Mouse (Mus musculus) limb, embryonic 10.5 days (tissue): Measurements from ENCODE around the gene Hs3st3a1. TPM values are rescaled to one million over a fixed set of nuclear protein-coding genes. Genes with fewer than 3 reads are reported as not detected.

Experiments
- DNase-seq: peaks from one replicate; pipeline ENCODE4 v3.0.0-alpha.2; 2017; ENCODE audit warnings: low spot score
- H3K27ac ChIP-seq: fragments of 300-500 bp; sonication (generic); 2 replicates; pipeline ENCODE4 v1.5.1; 2016; ENCODE audit warnings: mild to moderate bottlenecking
- H3K27me3 ChIP-seq: fragments of 300-500 bp; sonication (generic); 2 replicates; pipeline ENCODE4 v1.6.1; 2016; ENCODE audit warnings: low read depth, mild to moderate bottlenecking; ENCODE audit not compliant: poor library complexity, severe bottlenecking
- H3K36me3 ChIP-seq: fragments of 300-500 bp; sonication (generic); 2 replicates; pipeline ENCODE4 v1.6.1; 2016; ENCODE audit warnings: mild to moderate bottlenecking, moderate library complexity
- H3K4me1 ChIP-seq: fragments of 300-500 bp; sonication (generic); 2 replicates; pipeline ENCODE4 v1.6.1; 2016
- H3K4me3 ChIP-seq: fragments of 300-500 bp; sonication (generic); 2 replicates; pipeline ENCODE4 v1.5.1; 2016; ENCODE audit warnings: mild to moderate bottlenecking, moderate library complexity
- H3K9me3 ChIP-seq: fragments of 300-500 bp; sonication (generic); replicated peaks from 2 replicates; pipeline ENCODE4 v1.6.1; 2016; ENCODE audit warnings: mild to moderate bottlenecking
- WGBS: fragments of 180-500 bp; shearing (Covaris S2); methylation state at CpG from one replicate; pipeline ENCODE4 v1.1.7; 2016; 5-methylcytosine and 5-hydroxymethylcytosine counted together
- polyA plus RNA-seq: library from polyadenylated mRNA; unstranded; fragments of >200 nt; fragmentation: Nextera tagmentation; extraction: Ambion mirVana; gene quantifications from 2 replicates; pipeline ENCODE4 v1.2.1, GENCODE M21; 2016

Gene Hs3st3a1
- polyA plus RNA-seq = 2.2 and 2.4 TPM in 2 replicates

- H3K27me3 ChIP-seq = peaks cover 19% of the 10 kb centered on the region; the same call in 1 of the 2 replicates
- H3K27ac ChIP-seq = peak within 1 kb of the TSS; percentile 95
- WGBS = under 1% methylated on average over 30 of the region's 36 CpGs
- H3K36me3 ChIP-seq = no peaks in the 10 kb centered on the region
- peak; percentile 84 for DNase-seq
- peak within 1 kb of the TSS; percentile 82 for H3K4me3 ChIP-seq
- H3K4me1 ChIP-seq = peaks cover 30% of the 10 kb centered on the region
- H3K9me3 ChIP-seq = no peaks in the 10 kb centered on the region
These were observed at the start of gene Hs3st3a1 for GRCm38 (mm10) chr11:64434611-64435545. Gene Hs3st3a1 (plus strand): TSS chr11:64435332.

DNA sequence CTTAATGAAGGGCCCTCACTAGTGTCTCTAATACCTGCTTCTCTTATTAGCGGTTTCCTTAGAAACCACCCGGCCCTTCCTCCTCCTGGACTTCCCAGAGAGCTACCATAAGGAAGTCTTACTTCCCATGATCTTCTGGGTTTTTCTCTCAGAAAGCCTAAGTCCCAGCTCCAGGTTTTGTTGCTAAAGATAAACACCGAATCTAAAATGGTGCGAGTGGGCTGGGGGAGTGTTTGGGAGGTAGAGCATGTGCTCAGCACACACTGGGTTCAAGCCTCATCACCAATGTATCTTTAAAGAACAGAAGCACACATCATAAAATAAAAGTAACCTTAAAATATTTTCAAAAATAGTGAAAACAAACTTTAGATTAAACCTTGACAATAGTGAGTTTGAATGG is 48.8 kb upstream of the Hs3st3a1 start:
- H3K36me3 ChIP-seq = no peaks in the 10 kb centered on the region

DNA sequence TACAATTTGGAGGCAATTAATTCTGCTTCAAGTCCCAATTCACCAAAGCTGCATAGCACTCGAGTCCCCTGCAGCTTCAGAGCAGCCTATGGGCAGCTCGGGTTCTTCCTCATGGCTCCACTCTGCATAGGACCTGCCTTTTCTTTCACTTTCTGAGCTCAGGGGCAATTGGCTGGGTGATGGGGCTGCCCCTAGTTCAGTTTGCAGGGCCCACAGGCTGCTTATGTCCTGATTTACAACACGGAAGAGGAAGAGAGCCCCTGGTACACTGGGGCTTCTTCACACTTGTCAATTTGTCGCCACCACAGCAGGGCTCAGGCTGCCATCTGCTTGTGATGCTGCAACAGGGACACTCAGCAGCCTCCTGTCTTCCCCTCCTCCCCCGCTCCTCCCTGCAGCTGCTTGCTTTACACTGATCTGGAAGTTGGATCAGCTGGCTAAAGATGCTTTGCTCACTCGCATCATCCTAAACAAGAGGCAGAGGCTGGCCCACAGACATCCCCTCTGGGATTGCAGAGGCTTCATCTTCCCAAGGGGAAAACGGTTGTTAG is 38.7 kb upstream of the Hs3st3a1 start:
- Histone ChIP-seq H3K27ac (no peak overlapping the region), H3K27me3 (peaks cover 28% of the 10 kb centered on the region), H3K9me3 (no peaks in the 10 kb centered on the region), H3K4me3 (peak overlapping the region; percentile 29; the same call in 1 of the 2 replicates), H3K4me1 (peaks cover 5% of the 10 kb centered on the region), H3K36me3 (no peaks in the 10 kb centered on the region)
- DNase-seq = no peak
- WGBS = 5% methylated on average over 7 of the region's 7 CpGs

More for the DNA sequence above, 48.8 kb upstream of the Hs3st3a1 start:
- H3K4me3 ChIP-seq = no peak overlapping the region
- no peak for DNase-seq
- H3K4me1 ChIP-seq = no peaks in the 10 kb centered on the region
- H3K27ac ChIP-seq = no peak overlapping the region
- H3K9me3 ChIP-seq = no peaks in the 10 kb centered on the region
- H3K27me3 ChIP-seq = no peaks in the 10 kb centered on the region
- 94% methylated on average over 4 of the region's 4 CpGs for whole genome bisulfite sequencing

- no peak overlapping the region for H3K27ac ChIP-seq
These were observed 38.2 kb upstream of the Hs3st3a1 start for GRCm38 (mm10) chr11:64396949-64397348.

DNA sequence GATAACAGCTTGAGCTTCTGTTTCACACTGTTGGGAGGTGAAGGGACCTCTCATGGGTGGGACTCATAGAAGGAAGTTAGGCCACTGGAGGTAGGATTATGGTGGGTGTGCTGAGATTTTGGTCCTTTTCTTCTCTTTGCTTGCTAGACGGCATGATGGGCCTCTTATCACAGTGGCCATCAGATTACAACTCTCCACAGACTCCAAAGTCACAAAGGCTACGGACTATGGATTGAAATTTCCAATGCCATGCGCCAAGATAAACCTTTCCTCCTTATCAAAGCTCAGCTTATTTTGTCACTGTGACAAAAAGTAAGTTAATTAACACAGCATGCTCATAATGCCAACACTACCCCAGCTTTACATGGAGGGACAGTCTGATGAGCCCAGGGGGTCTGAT is 37.5 kb upstream of the Hs3st3a1 start:
- Histone ChIP-seq H3K36me3 (no peaks in the 10 kb centered on the region), H3K4me1 (peaks cover 5% of the 10 kb centered on the region), H3K27me3 (peaks cover 28% of the 10 kb centered on the region), H3K27ac (no peak overlapping the region), H3K4me3 (no peak overlapping the region), H3K9me3 (no peaks in the 10 kb centered on the region)
- no peak for DNase-seq
- 82% methylated on average over 3 of the region's 3 CpGs for WGBS

More at GRCm38 (mm10) chr11:64396949-64397348, 38.2 kb upstream of the Hs3st3a1 start:
- WGBS = 59% methylated on average over 6 of the region's 6 CpGs
- Histone ChIP-seq H3K4me3 (no peak overlapping the region), H3K9me3 (no peaks in the 10 kb centered on the region), H3K4me1 (peaks cover 5% of the 10 kb centered on the region), H3K27me3 (peaks cover 28% of the 10 kb centered on the region), H3K36me3 (no peaks in the 10 kb centered on the region)
- DNase-seq = no peak

- Histone ChIP-seq H3K9me3 (no peaks in the 10 kb centered on the region), H3K4me3 (no peak overlapping the region), H3K36me3 (no peaks in the 10 kb centered on the region), H3K4me1 (peaks cover 5% of the 10 kb centered on the region), H3K27me3 (peaks cover 22% of the 10 kb centered on the region), H3K27ac (no peak overlapping the region)
- no peak for DNase-seq
- WGBS = 78% methylated on average over 6 of the region's 6 CpGs
These were observed 34.5 kb upstream of the Hs3st3a1 start for GRCm38 (mm10) chr11:64400534-64401093.

GRCm38 (mm10) chr11:64418969-64419368 is 16.2 kb upstream of the Hs3st3a1 start:
- H3K27me3 ChIP-seq = no peaks in the 10 kb centered on the region
- no peaks in the 10 kb centered on the region for H3K9me3 ChIP-seq
- DNase-seq = no peak
- H3K27ac ChIP-seq = no peak overlapping the region
- no peak overlapping the region for H3K4me3 ChIP-seq
- no peaks in the 10 kb centered on the region for H3K36me3 ChIP-seq
- WGBS = 78% methylated on average over 1 of the region's 1 CpGs
- peaks cover 9% of the 10 kb centered on the region for H3K4me1 ChIP-seq

GRCm38 (mm10) chr11:64435546-64436411 is 647 bp downstream of the Hs3st3a1 start:
- under 1% methylated on average over 81 of the region's 81 CpGs for WGBS
- no peaks in the 10 kb centered on the region for H3K36me3 ChIP-seq
- peaks cover 24% of the 10 kb centered on the region; the same call in 1 of the 2 replicates for H3K27me3 ChIP-seq
- H3K27ac ChIP-seq = peak overlapping the region; percentile 95
- H3K4me3 ChIP-seq = peak overlapping the region; percentile 82
- no peaks in the 10 kb centered on the region for H3K9me3 ChIP-seq
- peak; percentile 73 for DNase-seq
- H3K4me1 ChIP-seq = peaks cover 34% of the 10 kb centered on the region

GRCm38 (mm10) chr11:64436412-64436727 is 1.2 kb downstream of the Hs3st3a1 start, which contains the start of gene F930015N05Rik:
Gene F930015N05Rik (minus strand): TSS chr11:64436653.
- peaks cover 24% of the 10 kb centered on the region; the same call in 1 of the 2 replicates for H3K27me3 ChIP-seq
- H3K27ac ChIP-seq = peak within 1 kb of the TSS; percentile 95
- WGBS = under 1% methylated on average over 24 of the region's 24 CpGs
- H3K36me3 ChIP-seq = no peaks in the 10 kb centered on the region
- H3K4me1 ChIP-seq = peaks cover 40% of the 10 kb centered on the region
- DNase-seq = no peak
- H3K4me3 ChIP-seq = peak within 1 kb of the TSS; percentile 82
- H3K9me3 ChIP-seq = no peaks in the 10 kb centered on the region

- Histone ChIP-seq H3K9me3 (no peaks in the 10 kb centered on the region), H3K36me3 (no peaks in the 10 kb centered on the region), H3K4me1 (peaks cover 45% of the 10 kb centered on the region), H3K4me3 (peak overlapping the region; percentile 82), H3K27ac (peak overlapping the region; percentile 95), H3K27me3 (peaks cover 24% of the 10 kb centered on the region; the same call in 1 of the 2 replicates)
- DNase-seq = no peak
- 8% methylated on average over 5 of the region's 5 CpGs for WGBS
These were observed 1.7 kb downstream of the Hs3st3a1 start for GRCm38 (mm10) chr11:64436791-64437298.

GRCm38 (mm10) chr11:64437721-64438120 is 2.6 kb downstream of the Hs3st3a1 start:
- peaks cover 24% of the 10 kb centered on the region; the same call in 1 of the 2 replicates for H3K27me3 ChIP-seq

GRCm38 (mm10) chr11:64438909-64439308 is 3.8 kb downstream of the Hs3st3a1 start:
- Histone ChIP-seq H3K9me3 (no peaks in the 10 kb centered on the region), H3K4me1 (peaks cover 59% of the 10 kb centered on the region), H3K4me3 (no peak overlapping the region), H3K36me3 (no peaks in the 10 kb centered on the region), H3K27ac (no peak overlapping the region), H3K27me3 (peaks cover 32% of the 10 kb centered on the region; the same call in 1 of the 2 replicates)
- DNase-seq = no peak
- 29% methylated on average over 3 of the region's 3 CpGs for WGBS

More at GRCm38 (mm10) chr11:64437721-64438120, 2.6 kb downstream of the Hs3st3a1 start:
- no peak overlapping the region for H3K27ac ChIP-seq
- H3K4me1 ChIP-seq = peaks cover 51% of the 10 kb centered on the region
- H3K36me3 ChIP-seq = no peaks in the 10 kb centered on the region
- no peaks in the 10 kb centered on the region for H3K9me3 ChIP-seq
- peak overlapping the region; percentile 82 for H3K4me3 ChIP-seq
- WGBS = 40% methylated on average over 3 of the region's 3 CpGs
- DNase-seq = no peak
